Mouse (Mus musculus) mature B cell (primary cell): ENCODE measurements around the gene Usp19.

Source experiments
- in situ Hi-C: fragments of 300-500 bp; cut with MboI; formaldehyde crosslinking; loops from 2 replicates; pipeline ENCODE4 v1.14.3; 2019

Usp19 gene

DNA sequence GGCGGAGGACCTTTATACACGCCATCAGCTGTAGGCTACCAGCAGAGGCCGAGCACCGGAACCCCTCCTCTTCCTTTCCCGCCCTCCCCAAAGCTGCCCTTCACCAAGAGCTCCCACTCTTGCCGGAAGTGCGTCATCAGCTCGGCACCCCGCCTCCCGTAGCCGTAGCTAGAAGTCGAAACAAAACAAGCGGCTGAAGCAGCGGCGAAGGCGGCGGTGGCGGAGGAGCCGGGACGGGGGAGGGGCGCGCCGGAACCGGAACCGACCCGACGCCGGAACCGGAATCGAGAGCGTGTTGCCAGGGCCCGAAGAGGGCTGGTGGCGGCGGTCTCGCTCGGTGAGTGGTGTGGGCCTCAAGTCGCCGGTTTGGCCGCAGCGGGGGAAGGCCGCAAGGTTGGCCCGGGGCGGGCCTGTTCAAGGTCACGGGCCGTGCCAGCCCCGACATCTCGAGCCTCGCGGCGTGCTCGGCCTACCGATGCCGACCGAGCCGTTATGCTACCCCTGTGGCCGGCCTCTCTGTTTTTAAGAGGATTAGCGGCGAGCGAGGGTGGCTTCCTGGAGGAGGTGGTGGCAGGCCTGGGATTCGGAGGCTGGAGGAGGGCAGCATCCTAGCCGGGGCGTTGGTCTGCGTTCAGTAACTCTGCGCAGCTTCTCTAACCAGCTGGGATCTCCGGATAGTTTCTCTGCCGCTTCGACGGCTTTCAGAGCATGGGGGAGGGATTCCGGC is at the start of gene Usp19:
Usp19 (plus strand) TSS at position 44 of the 727 bp plus-strand sequence.
- in situ Hi-C loops, result no loop called here

DNA sequence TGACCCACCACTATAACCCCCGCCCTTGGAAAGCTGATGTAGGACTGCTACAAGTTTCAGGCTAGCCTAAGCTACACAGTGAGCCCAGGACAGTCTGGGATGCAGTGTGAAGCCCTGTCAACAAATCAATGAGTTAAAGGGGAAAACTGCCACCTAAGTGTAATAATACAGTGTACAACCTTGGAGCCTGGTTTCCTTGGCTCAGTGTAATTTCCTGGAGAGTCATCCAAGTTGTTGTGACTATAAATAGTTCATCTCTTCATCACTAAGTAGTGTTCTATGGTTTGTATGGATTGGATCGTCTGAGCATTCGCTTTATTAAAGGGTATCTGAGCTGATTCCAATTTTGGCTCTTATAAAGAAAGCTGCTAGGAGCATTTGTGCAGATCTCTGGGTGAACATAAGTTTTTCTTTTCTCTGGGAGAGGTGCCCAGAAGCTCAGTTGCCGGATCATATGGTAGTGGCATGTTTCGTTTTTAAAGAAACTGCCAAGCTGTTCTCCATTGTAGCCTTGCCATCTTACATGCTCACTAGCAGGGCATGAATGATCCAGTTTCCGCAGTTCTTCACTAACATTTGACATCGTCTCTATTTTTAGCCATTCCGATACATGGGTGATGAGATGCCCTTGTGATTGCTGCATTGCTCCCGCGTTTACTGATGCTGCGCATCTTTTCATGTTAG is 49.0 kb upstream of the Usp19 start:
- in situ Hi-C loops, result no loop called here

DNA sequence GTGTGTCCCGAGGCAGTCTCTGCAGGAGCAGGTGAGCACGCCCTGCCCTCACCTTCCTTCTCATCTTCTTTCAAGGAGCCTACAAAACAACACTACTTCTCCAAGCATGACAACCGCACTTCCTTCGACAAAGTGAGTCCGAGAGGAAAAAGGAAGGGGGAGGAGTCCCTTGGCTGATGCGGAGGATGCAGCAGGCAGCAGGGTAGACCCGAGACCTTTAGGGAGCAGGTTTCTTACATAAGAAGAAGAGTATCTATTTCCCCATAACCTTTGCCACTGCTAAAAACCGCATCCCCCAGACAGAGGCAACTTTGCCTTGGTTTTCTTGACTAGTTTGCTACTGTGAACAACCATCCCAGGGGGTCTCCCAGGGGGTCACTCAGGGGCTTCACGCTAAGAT is 45.3 kb upstream of the Usp19 start:
- in situ Hi-C loops, result no loop called here

DNA sequence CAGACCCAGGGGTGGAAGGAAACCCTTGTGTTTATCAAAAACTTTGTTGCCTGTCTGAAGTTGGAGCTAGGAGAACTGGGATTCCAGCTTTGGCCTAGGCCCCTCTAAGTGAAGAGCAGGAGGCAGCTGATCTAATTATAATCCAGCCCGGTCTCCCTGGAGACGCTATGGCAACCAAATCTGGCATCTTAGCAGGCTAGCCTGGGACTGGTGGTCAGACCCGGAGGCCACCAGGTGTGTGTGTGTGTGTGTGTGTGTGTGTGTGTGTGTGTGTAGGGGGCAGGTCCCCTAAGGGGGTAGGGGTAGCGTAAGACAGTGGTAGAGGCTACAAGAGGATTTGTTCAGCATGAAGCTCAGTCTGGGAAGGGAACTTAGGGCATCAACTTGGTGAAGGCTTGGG is 40.5 kb upstream of the Usp19 start:
- in situ Hi-C loops, result no loop called here

DNA sequence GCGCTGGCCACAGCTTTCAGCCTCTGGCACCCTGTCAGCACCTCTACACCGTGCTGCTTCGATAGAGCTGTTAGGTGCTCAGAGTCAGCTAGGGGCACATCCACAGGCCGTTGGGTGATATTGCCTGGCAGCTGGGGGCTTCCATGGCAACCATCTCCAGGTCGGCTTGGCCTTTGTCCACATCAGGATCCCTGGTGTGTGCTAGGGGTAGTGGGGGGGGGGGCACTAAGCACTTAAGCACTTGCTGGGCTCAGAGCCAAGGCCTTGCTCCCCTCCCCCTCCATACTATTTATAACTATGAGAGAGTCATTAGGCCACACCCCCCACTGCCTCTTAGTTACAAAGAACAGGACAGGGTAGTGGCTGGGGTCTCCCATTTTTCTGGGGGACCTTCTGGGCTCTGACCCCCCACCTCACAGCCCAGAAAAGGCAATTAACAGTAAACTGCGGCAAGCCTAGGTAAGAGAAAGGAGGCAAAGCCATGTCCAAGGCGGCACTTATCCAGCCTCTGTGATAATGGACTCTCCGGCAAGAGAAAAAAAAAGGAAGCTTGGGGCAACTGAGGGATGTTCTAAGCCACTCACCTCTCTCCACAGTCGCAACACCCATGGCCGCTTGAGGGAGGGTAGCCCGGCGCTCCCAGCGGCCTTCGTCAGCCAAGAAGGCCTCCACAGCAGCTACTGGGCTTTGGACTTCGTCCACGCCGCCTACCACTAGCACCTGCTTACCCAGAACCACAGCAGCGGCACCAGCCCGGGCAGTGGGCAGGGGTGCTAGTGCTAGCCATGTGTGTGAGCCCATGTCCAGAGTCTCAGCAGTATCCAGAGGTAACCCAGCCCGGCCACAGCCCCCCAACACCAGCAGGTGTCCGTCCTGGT is 39.9 kb upstream of the Usp19 start:
- in situ Hi-C loops, result no loop called here

DNA sequence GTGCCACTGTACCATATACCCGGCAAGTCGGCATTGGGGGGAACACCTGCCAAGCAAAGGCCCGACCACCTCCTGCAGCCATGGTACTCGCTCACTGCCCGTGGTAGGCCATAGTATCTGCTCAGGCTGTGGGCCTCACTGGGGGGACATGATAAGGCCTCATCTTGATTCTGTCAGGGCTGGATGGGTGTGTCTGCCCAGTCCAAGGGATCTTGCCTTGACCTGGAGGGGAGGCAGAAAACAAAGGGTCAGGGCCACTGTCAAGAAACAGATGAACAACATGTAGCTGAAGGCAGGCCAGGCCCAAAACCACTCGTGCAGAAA is 39.3 kb upstream of the Usp19 start:
- in situ Hi-C loops, result no loop called here

DNA sequence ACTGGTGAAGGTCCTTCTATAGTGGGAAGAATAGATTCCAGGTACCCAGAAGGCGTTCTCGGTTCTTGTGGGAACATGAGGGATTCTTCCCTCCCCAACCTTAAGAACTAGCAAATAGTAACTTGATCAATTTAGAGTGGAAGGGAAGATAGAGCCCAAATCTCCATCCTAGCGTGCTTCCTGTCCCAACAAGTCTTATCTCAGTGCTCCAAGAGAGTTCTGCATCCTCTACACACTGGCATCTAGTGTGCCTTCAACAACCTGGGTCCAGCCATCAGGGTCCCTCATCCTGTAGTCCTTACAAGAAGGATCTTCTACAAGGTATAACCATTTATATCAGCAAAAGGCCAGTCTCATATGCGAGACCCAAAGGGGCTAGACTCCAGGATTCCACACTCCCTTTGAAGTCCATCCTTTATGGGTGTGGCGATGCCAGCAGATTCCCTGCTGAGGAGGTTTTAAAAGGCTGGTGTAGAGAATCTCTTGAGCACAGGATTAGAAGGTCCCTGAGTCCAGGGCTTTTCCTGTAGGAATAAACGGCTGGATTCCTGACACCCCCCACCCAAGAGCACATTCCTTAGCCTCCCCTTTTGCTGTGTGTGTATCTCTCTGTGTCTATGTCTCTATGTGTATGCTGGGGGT is 38.8 kb upstream of the Usp19 start:
- in situ Hi-C loops, result no loop called here

DNA sequence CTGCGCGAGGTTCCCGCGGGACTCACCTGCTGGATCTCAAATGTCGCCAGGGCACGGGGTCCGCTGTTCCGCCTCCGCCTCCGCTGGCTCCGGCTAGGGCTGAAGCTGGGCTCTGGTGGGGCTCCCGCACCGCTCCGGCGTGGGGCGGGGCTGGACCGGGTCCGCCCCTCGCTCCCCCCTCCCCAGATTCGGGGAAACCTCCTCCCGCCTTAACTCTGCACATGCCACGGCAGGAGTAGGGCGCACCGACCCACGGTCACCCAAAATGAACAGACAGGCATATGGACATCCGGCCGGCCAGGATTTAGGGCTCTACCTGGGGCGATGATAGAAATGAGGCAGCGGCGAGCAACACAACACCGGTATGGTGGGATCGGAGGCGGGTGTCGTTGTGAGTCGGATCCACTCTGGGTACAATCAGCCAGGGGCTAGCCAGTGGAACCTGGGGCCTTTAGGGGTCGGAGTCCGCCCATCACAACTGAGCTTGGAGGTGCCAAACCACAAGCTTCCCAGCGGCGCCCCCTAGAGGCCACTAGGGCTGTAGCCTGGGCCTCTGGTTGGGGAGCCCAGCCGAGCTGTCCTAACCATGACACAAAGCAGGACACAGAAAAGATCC is 38.0 kb upstream of the Usp19 start:
- in situ Hi-C loops, result no loop called here

DNA sequence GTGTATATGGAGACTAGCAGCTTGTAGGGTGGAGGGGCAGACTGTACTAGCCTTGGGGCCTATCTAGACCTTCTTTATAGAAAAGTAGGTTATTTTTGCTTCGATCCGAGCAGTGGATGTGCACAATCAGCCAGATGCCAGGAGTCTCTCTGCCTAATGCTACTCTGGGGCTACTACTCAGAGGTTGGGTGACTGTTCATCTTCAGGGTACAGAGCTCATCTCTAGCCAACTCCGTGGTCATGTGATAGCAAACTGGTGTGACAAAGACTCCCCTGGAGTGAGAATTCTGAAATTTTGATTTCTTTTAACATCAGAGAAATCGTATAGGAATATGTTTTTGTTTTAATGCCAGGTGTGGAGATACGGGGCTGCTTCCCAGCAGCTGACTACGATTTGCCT is 37.5 kb upstream of the Usp19 start:
- in situ Hi-C loops, result no loop called here

DNA sequence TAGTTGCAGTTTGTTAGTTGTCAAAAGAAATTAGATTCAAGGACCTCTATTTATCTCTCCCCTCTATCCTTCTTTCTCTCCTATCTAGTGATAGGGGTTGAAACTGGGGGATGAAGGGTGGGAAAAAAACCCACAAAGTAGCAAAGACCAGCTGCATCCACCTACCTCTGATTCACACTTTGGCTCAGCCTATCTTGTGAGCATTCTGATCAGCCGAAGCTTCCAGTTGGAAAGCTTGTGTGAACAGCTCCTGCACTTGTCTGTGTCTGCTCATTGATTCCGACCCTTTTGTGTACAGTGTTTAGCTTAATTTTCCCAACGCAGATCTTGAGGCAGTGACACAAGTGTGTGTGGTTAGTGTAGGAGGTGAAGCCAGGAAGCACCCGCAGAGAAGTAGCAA is 36.9 kb upstream of the Usp19 start:
- in situ Hi-C loops, result no loop called here

DNA sequence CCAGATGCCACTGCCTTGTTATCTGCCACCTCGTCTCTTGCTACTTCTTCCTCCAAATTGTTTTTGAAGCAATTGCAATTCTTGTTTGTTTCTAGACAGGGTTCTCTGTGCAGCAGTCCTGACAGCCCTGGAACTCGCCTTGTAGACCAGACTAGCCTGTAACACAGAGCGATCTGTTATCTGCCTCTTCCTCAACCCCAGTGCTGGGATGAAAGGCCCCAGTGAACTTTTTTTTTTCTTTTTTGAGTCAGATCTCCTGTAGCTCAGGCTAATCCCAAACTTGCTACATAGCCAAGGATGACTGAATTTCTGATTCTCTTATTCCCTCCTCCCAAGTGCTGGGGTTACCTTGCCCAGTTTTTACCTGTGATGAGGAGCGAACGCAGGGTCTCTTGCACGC is 36.0 kb upstream of the Usp19 start:
- in situ Hi-C loops, result no loop called here

DNA sequence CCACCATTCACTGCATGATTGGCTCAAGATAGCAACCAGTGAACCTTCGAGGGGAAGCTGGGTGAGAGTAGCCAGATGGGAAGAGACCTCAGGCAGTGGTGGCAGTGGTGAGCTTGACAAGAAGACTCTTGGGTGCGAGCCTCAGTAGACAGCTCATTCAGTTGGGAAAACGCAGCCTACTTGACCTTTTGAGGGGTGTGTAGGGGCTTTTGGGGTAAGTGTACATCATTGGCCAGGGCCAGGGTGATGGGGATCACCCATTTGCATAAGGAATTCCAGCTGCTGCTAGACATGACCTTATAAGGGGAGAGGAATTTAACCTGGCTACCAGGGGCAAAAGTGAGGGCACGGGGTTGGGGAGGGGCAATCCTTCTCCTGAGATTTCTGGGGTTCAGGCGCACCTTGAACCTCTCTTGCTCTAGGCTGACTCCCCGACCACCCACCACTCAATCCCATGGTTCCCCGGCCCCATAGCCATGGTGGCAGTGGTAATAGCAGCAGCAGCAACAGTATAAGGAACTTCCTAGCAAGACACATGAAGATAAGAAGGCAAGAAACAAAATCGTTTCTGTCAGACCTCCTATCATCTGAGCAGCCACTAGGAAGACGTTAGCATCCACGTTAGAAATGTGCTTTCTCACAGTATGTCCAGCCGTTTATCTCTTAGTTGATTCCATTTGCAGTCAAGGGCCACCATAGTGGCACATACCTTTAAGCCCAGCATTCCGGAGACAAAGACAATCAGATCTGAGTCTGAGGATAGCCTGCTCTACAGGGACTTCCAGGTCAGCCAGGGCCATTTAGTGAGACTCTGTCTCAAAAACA is 34.4 kb upstream of the Usp19 start:
- in situ Hi-C loops, result no loop called here

DNA sequence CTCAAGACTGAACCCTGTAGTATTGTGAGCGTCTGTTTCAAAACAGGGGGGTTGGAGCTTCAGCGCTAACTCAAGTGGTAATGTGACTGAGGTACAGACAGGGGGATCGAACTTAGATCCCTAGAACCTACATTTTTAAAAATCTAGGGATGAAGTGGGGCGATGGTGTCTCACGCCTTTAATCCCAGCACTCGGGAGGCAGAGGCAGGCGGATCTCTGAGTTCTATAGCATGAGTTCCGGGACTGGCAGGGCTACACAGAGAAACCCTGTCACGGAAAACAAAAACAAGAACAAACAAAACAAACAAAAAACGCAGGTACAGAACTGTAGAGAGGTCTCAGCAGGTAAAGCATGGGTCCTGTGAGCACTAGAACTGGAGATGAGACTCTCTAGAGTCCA is 33.4 kb upstream of the Usp19 start:
- in situ Hi-C loops, result no loop called here

DNA sequence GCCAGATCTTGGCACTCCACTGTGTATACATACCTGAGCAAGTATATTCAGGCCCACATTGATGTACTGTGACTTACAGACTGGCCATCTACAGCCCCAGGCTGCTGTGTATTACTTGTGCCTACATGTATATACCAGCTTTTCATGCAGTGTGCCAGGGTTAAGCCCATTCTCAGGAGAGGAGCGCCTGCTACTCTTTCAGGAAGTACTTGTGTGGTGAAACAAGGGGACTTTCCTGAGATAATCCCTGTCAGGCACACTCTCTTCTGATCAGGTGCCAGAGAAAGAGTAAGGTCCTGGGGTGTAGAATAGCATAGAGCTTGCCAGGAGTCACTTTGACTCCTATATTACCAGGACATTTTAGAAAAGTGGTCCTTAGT is 30.5 kb upstream of the Usp19 start:
- in situ Hi-C loops, result no loop called here

DNA sequence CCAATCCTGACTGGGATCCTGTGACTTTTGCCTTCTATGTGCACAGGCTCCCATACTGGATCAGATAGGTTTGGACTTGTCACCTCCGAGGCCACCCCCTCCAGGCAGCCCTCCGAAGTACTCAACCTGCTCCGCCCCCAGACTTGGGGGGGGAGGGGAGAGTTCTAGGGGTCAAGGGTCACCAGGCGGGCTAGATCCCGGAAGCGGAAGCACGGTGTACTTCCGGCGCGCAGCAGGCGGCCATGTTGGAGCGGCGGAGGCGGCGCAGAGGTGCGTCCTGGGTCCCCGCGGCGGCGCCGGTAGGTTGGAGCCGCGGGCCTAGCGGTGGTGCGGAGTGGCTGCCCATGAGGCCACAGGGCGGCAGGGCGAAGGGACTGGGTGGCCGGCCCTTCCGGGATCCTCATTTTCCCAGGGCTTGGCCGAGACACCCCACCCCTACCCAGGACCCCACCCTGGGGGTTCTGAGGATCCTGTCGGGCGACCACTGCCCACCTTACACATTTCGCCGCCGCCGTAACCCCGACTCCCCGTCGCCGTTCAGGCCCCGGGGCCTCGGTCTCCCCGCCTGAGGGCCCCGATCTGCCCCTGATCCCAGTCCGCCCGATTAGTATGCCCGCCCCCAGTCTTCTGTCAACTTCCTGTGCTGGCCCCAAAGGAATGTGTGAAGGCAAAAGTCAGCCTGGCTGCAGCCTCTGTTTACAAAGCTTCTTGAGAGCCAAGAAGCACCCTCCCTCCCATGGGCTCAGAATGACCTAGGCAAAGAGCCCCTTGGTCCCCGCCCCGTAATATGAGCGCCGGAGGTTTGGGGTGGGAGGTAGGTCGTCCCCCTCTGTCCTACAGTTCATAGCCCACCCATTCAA is 29.9 kb upstream of the Usp19 start, which contains the start of gene Ccdc71:
Ccdc71 (plus strand) TSS at position 209 of the 860 bp plus-strand sequence.
- in situ Hi-C loops, result no loop called here

DNA sequence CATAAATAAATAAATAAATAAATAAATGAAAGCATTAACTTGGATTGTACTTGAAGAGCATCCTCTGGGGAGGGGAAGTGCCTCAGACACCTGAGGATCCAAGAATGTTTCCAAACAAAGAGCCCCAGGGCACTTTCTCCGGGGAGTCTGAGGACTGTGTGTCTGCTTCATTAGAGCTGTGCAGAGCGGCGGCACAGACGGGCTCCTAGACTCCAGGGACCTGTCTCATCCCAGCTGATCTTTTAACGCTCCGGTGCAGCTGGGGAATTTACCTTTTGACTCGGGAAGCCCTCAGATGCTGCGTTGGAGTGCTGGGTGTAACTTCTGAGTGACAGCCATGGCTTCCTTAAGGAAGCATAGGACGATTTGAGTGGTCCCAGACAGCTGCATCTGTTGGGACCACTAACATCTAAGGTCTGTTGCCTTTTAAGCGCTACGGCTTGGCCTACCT is 29.2 kb upstream of the Usp19 start, which contains the start of gene Klhdc8b:
Klhdc8b (minus strand) TSS at position 401 of the 451 bp plus-strand sequence.
- in situ Hi-C loops, result no loop called here

DNA sequence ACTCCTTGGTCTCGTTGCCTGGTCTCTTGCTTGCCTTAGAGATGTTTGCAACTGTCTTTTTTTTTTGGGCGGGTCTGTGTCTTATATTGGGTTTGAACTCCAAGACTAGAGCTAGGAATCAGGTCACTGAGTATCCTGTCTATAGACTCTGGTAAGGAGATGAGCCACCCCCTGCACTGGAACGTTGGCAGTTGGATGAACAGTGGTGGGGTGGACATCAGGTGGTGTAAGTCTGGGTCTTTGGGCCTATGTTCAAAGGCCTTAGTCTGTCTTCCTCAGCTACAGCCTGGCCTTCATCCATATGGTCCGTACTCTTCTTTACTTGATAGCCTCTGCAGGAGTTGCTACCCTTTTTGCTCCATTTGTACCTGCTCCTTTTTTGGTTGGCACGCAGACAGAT is 28.7 kb upstream of the Usp19 start:
- in situ Hi-C loops, result no loop called here

DNA sequence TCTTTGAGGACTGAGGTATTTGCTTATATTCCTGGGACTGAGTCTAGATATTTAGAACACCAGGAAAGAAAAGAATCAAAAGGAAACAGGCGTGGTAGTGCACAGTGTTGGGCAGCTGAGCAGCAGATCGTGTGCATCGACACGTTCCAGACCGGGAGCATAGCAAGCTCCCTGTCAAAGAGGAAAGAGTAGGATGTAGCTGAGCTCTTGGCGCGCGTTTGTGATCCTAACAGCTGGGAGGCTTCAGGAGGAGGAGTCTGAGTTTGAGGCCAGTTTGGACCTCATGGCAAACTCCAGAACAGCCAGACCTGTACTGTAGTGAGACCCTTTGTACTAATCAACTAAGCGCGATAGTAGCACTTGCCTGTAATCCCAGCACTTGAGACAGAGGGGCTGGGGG is 28.2 kb upstream of the Usp19 start:
- in situ Hi-C loops, result no loop called here

DNA sequence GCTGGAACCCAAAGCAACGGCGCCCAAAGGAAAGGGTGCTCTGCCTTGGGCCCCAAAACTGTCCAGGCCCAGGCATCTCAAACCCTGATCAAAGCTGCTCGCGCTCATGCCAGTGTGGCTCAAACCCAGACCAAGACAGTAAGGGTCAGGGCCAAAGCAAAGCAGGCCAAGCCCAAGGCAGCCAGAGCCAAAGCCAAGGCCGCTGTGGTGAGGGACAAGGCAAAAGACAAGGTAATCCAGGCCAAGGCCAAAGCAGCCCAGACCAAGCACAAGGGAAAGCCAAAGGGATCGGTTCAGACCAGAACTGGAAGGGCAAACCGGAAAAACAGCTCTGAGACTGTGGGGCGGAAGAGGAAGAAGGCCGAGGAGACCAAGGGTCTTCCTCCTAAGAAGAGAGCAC is 26.7 kb upstream of the Usp19 start:
- in situ Hi-C loops, result no loop called here

DNA sequence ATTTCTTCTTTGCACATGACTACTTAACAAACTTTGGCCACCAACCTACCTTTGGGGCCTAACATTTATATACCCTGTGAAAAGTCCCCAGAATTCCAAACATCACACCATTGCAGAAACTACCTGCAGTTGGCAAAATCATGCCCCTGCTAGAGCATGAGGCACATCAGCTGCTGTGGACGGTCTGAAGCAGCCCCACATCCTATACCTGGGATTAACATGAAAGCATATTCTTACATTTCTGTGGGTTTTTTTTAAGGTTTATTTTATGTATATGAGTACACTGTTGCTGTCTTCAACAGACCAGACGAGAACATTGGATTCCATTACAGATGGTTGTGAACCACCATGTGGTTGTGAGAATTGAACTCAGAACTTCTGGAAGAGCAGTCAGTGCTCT is 24.2 kb upstream of the Usp19 start:
- in situ Hi-C loops, result no loop called here
